Mouse (Mus musculus) macrophage (primary cell): ENCODE data around the gene Alox5ap. TPM values are rescaled to one million over a fixed set of nuclear protein-coding genes. Genes with fewer than 3 reads are reported as not detected.

Source experiments
- H3K27ac ChIP-seq: fragments of 350-480 bp; formaldehyde crosslinking; 2 replicates; pipeline ENCODE4 v1.9.0; 2021
- H3K36me3 ChIP-seq: fragments of 350-480 bp; formaldehyde crosslinking; 2 replicates; pipeline ENCODE4 v1.9.0; 2021; ENCODE audit errors: inconsistent target
- H3K4me3 ChIP-seq: fragments of 350-480 bp; formaldehyde crosslinking; 2 replicates; pipeline ENCODE4 v1.9.0; 2021; ENCODE audit errors: inconsistent target
- H3K79me2 ChIP-seq: fragments of 350-480 bp; formaldehyde crosslinking; 2 replicates; pipeline ENCODE4 v1.9.0; 2021; ENCODE audit errors: inconsistent target
- WGBS: methylation state at CpG from one replicate; pipeline ENCODE4 v1.1.7; 2026; ENCODE audit warnings: inconsistent platforms; ENCODE audit not compliant: missing documents; 5-methylcytosine and 5-hydroxymethylcytosine counted together
- polyA plus RNA-seq: library from polyadenylated mRNA; stranded (reverse); fragments of 250-400 nt; gene quantifications from 3 replicates; pipeline ENCODE4 v1.2.4, GENCODE M21; 2018; ENCODE audit warnings: inconsistent platforms
- total RNA-seq, 78 experiments: library from RNA; depleted of rRNA; stranded (reverse); fragments of 250-400 nt; gene quantifications; 1 replicate in 9 of 78; 2 replicates in 24 of 78; 3 replicates in 43 of 78; 4 replicates in 2 of 78; pipeline ENCODE4 v1.2.4; 2018; ENCODE audit warnings: inconsistent platforms in 56 of 78

The Alox5ap gene
- 10 to 100 TPM in 16 of 26 experiments, 1 to 10 TPM in 10; 4.4 to 52.1 (median 15.2) TPM for total RNA-seq (2018; cell fraction: chromatin; rRNA removed)
- total RNA-seq (2018; cell fraction: cytosol; rRNA removed): 100 to 1,000 TPM; 333 to 529 (median 422) TPM
- total RNA-seq (2018; cell fraction: nucleus; rRNA removed): 100 to 1,000 TPM in 22 of 26 experiments, 10 to 100 TPM in 4; 44.0 to 323 (median 142) TPM
- polyA plus RNA-seq: 206 to 517 TPM (median 414 TPM) in 3 replicates

GRCm38 (mm10) chr5:149264405-149264804, at the start of gene Alox5ap:
Alox5ap (plus strand) TSS chr5:149264767.
- Histone ChIP-seq H3K36me3 (peaks cover 7% of the 10 kb centered on the region; the same call in 1 of the 2 replicates), H3K4me3 (peak within 1 kb of the TSS; percentile 59), H3K79me2 (peaks cover 35% of the 10 kb centered on the region), H3K27ac (peak within 1 kb of the TSS; percentile 99)
- 7% methylated on average over 4 of the region's 4 CpGs for WGBS

- WGBS: 88% methylated on average over 4 of the region's 7 CpGs
- no peak overlapping the region for H3K27ac ChIP-seq
- H3K36me3 ChIP-seq: peaks cover 51% of the 10 kb centered on the region
These were observed 49.0 kb upstream of the Alox5ap start for GRCm38 (mm10) chr5:149215540-149215939.

GRCm38 (mm10) chr5:149217524-149218357, 46.8 kb upstream of the Alox5ap start:
- peaks cover 35% of the 10 kb centered on the region; the same call in 1 of the 2 replicates for H3K36me3 ChIP-seq
- WGBS: 99% methylated on average over 6 of the region's 6 CpGs
- no peaks in the 10 kb centered on the region for H3K79me2 ChIP-seq
- H3K27ac ChIP-seq: no peak overlapping the region
- H3K4me3 ChIP-seq: no peak overlapping the region

More at GRCm38 (mm10) chr5:149215540-149215939, 49.0 kb upstream of the Alox5ap start:
- H3K79me2 ChIP-seq: no peaks in the 10 kb centered on the region
- no peak overlapping the region for H3K4me3 ChIP-seq

GRCm38 (mm10) chr5:149219493-149219892, 45.1 kb upstream of the Alox5ap start:
- no peak overlapping the region for H3K27ac ChIP-seq
- 68% methylated on average over 3 of the region's 3 CpGs for WGBS
- H3K79me2 ChIP-seq: no peaks in the 10 kb centered on the region
- H3K36me3 ChIP-seq: peaks cover 18% of the 10 kb centered on the region; the same call in 1 of the 2 replicates
- H3K4me3 ChIP-seq: no peak overlapping the region

GRCm38 (mm10) chr5:149221355-149221754, 43.2 kb upstream of the Alox5ap start:
- H3K79me2 ChIP-seq: no peaks in the 10 kb centered on the region
- no peaks in the 10 kb centered on the region for H3K36me3 ChIP-seq
- 54% methylated on average over 4 of the region's 4 CpGs for WGBS
- H3K4me3 ChIP-seq: no peak overlapping the region
- H3K27ac ChIP-seq: no peak overlapping the region

- Histone ChIP-seq H3K79me2 (no peaks in the 10 kb centered on the region), H3K4me3 (no peak overlapping the region), H3K36me3 (no peaks in the 10 kb centered on the region), H3K27ac (no peak overlapping the region)
- WGBS: 59% methylated on average over 7 of the region's 7 CpGs
These were observed 39.9 kb upstream of the Alox5ap start for GRCm38 (mm10) chr5:149224666-149225065.

- Histone ChIP-seq H3K36me3 (no peaks in the 10 kb centered on the region), H3K27ac (peak overlapping the region; percentile 79), H3K4me3 (peak overlapping the region; percentile 50), H3K79me2 (no peaks in the 10 kb centered on the region)
- 3% methylated on average over 54 of the region's 55 CpGs for WGBS
These were observed 35.6 kb upstream of the Alox5ap start for GRCm38 (mm10) chr5:149228700-149229618.

- WGBS: 89% methylated on average over 15 of the region's 18 CpGs
- Histone ChIP-seq H3K79me2 (no peaks in the 10 kb centered on the region), H3K36me3 (no peaks in the 10 kb centered on the region), H3K4me3 (peak overlapping the region; percentile 50), H3K27ac (peak overlapping the region; percentile 79)
These were observed 34.8 kb upstream of the Alox5ap start for GRCm38 (mm10) chr5:149229619-149230339.

- WGBS: 13% methylated on average over 7 of the region's 7 CpGs
- no peak overlapping the region for H3K4me3 ChIP-seq
- H3K36me3 ChIP-seq: no peaks in the 10 kb centered on the region
- no peaks in the 10 kb centered on the region for H3K79me2 ChIP-seq
- peak overlapping the region; percentile 67 for H3K27ac ChIP-seq
These were observed 29.6 kb upstream of the Alox5ap start for GRCm38 (mm10) chr5:149235002-149235401.

- H3K79me2 ChIP-seq: no peaks in the 10 kb centered on the region
- no peaks in the 10 kb centered on the region for H3K36me3 ChIP-seq
- 90% methylated on average over 24 of the region's 24 CpGs for WGBS
- H3K27ac ChIP-seq: no peak overlapping the region
- no peak overlapping the region for H3K4me3 ChIP-seq
These were observed 27.2 kb upstream of the Alox5ap start for GRCm38 (mm10) chr5:149237221-149237950.

GRCm38 (mm10) chr5:149242467-149242866, 22.1 kb upstream of the Alox5ap start:
- H3K4me3 ChIP-seq: no peak overlapping the region
- no peaks in the 10 kb centered on the region for H3K36me3 ChIP-seq
- WGBS: 86% methylated on average over 5 of the region's 5 CpGs
- no peak overlapping the region for H3K27ac ChIP-seq
- no peaks in the 10 kb centered on the region for H3K79me2 ChIP-seq

GRCm38 (mm10) chr5:149243053-149243452, 21.5 kb upstream of the Alox5ap start:
- Histone ChIP-seq H3K27ac (no peak overlapping the region), H3K4me3 (no peak overlapping the region), H3K79me2 (no peaks in the 10 kb centered on the region), H3K36me3 (no peaks in the 10 kb centered on the region)
- WGBS: 83% methylated on average over 4 of the region's 5 CpGs

- H3K79me2 ChIP-seq: no peaks in the 10 kb centered on the region
- H3K36me3 ChIP-seq: no peaks in the 10 kb centered on the region
- peak overlapping the region; percentile 91 for H3K27ac ChIP-seq
- H3K4me3 ChIP-seq: peak overlapping the region; percentile 22
- WGBS: 6% methylated on average over 7 of the region's 9 CpGs
These were observed 19.1 kb upstream of the Alox5ap start for GRCm38 (mm10) chr5:149245391-149245964.
